Mouse (Mus musculus) embryo, embryonic 11 days (tissue): Measurements from ENCODE around the gene Slc35f1.
"Not testable (repeated sequence)": the region's sequence is repeated elsewhere in the genome, so short reads cannot be mapped to it uniquely, and the experiment has no call there.

Experiments
- DNase-seq: peaks from one replicate; pipeline ENCODE4 v3.0.0-alpha.2; 2015

The Slc35f1 gene

DNA sequence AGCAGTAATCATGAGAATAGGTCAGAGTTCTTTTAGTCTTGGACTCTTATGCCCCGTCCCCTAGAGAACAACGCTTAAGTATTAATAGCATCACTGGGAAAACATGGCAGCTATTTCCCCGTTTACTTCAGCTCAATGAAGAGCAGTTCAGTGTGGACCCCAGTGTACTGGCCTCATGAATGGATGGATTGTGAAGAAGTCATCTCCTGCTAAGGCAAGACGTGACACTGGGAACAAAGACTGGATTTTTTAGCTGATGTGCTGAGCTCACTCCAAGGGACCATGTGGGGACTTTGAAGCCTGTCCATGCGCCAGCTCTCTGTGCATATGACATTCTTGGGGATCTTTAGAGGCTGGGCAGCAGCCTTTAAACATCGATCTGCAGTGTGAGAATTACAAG is 101.2 kb downstream of the Slc35f1 start:
- DNase-seq: no peak

DNA sequence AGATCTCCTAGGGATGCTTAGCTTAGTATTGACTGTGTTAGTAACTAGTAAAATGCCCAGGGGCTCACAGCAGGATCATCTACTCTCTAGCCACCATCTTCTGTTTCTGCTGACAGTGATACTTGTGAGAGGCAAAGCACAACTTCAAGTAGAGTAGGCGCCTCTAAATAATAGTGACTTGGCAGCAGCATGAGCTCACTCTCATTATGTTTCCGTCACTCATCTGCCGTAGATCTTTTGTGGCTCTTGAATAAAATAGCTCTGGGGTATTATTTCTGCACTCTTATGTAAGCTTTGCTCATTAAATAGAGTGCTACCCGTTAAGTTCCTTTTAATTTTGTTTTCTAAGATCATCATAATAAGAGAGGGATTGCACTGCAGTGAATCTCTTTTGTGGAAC is 107.1 kb downstream of the Slc35f1 start:
- DNase-seq: no peak

DNA sequence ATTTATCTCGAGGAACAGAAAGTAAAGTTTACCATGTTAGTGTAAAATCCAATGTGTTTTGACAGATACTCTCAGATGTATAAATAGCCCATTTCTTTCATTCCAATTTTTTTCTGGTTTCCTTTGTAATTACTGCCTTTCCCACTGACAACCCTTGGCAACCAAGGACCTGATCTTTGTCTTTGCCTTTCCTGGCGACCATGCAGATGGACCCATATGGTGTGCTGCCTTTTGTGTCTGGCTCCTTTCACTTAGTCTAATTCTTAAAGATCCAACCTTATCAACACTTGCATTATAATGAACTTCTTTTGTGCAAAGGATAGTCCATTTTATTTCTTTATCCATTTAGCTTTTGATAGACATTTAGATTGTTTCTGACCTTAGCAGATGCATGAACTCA is 117.5 kb downstream of the Slc35f1 start:
- DNase-seq: no peak

DNA sequence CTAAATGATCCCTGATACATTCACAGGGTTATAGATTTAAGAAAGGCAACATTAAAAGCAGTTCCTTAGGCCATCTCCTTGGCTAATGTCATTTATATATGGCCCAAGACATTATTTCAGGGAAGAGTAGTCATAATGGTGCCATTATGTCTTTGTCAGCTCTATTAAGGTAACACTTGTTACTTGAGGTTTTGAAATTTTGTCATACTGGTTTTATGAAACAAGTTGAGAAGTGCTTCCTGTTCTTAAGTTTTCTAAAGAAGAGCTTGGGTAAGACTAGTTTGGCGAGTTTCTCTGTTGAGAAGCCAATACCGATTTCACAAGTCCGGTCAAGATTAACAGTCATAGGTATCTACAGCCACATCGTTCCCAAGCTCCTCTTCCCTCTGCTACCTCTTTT is 122.5 kb downstream of the Slc35f1 start:
- no peak for DNase-seq

DNA sequence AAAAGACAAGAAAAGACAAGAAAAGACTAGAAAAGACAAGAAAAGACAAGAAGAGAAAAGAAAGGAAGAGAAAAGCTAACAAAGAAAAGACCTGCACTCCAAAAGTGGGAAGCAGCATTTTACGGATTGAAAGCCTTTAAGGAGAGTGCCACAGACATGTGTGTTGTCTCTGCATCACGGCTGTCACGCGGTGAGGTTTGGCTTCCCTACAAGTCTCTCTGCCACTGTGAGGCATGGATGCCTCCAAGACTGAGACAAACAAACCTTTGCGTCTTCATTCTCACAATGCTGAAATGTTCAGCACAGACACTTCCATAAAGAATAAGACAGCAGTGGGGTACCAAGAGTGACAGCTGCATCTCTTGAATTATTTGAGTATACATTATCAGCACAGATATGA is 124.0 kb downstream of the Slc35f1 start:
- DNase-seq: no peak

DNA sequence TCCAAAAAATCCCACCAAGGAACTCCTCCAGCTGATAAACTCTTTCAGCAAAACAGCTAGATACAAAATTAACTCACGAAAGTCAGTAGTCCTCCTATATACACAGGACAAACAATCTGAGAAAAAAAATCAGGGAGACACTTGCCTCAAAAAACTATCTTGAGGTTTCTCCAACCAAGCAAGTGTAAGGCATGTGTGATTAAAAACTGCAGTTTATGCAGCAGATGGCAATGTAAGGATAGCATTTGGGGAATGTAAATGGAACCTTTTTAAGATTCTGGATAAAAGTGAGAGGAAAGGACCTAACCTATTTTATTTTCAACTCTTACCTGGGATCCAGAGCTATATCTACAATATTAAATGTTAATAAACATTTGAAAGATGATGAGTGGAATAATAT is 129.3 kb downstream of the Slc35f1 start:
- no peak for DNase-seq

DNA sequence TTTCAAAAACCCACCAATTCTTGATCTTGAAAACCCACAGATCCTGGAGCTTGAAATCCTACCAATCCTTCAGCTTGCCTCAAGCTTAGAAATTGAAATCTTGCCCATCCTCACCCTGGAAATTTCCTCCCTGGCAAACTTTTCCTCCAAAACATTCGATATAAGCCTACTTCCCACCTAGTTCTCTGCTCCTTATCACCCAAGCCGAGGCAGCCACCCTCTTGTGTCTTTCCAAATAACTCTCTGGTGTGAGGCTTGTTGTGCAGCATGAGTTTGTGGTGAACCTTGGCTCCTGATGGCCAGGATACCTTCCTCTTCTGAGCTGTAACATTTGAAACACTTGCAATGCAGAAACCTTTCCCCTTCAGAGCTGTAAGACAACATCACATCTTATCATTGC is 132.6 kb downstream of the Slc35f1 start:
- DNase-seq: no peak

DNA sequence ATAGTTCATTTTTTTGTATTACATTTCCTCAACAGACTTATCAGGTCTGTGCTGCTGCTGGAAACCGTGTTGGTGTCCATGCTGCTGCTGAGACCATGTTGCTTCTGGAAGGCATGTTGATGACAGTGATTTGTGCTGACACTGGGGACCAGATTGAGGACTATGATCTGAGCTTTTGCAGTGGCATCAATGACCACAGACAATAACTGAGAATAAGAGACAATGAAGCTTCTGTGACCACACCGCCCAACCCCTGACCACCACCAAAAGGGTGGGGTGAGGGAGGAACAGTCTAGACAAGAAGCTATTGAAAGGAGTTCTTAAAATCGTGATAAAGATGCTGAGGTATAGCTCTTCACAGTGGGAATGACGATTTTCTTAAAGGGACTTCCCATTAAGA is 135.4 kb downstream of the Slc35f1 start:
- no peak for DNase-seq

DNA sequence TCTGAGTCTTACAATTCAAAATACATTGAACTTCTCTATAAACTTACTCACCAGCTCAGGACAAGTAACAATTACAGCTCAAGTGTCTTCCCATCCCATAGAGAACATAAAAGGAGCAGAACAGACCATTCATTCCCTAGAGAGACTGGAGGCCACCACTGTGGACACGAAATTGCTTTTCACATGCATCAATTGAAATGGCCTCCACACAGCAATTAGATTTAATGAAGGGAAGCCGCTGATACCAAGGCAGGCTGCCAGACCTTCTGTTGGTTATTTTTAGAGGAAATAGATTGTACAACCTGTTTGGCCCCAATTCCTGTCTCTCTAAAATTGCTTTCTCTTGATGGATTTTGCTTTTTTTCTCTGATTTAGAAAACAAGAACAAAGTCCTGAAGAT is 150.5 kb downstream of the Slc35f1 start:
- DNase-seq: no peak

DNA sequence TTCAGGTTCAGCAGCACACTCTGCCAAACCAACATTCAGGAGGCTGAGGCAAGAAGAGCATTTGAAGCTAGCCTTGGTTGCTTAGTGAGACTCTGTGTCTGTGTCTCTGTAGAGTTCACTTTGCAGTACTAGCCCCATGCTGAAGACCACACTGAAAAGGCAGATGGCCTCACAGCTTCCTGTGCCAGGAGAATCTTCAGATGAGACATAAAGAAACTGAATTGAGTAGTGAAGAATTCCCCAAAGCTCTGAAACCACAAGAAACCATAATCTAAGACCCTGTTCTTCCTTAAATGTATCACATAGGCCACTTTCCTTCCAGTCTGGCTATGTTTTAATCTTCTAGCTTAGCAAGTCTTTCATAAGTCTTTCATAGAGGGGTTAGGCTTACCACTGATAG is 161.7 kb downstream of the Slc35f1 start:
- no peak for DNase-seq

DNA sequence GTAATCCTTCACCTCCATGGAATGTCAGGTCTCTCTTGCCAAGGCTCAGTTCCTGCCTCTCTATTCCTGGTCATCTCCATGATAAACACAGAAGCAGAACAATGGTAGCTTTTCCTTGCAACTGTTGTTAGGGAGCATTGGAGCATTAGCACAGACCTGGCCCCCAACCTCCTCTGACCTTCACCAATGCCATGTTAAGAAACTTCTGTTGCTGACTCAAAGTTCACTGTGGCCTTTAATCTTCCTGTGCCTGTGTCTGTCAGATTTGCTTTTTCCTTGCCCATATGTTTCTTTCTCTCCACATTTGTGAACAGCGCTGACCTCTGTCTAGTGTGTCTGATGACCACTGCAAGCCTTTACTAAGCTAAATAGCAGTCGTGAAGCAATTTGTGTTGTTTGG is 170.5 kb downstream of the Slc35f1 start:
- no peak for DNase-seq

DNA sequence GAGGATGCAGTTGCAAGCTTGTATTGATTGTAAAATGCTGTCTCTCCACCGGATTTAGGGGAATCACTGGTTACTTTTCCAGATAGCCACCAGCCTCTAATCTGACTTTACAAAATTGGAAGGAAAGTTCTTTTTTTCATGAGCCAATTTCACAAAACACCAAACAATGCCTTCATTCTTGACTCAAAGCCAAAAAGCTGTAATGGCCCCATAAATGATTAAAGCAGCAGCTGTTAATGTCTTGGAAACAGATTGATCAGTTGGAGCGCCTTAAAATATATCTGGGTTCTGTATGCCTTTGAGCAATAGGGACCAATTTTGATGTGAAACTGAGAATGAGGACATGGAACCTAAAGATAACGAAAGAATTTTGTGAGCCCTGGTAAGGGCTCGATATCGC is 174.6 kb downstream of the Slc35f1 start:
- DNase-seq: no peak

DNA sequence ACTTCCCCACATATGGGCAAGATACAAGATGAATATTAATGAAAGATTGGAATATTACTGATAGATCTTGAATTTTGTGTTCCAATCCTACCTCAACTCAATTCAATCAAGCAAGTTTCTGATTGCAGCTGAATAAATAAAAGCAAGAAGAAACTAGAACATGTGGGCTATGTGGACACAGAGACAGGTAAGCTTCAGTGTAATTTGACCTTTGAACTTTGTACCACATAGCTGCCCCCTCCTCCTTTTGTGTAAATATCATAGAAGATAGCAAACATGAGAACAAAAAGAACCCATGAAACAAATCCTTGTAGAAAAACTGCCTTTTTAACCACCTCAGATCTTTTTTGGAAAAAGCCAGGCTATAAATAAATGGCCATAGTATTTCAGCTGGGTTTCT is 180.8 kb downstream of the Slc35f1 start:
- DNase-seq: no peak

DNA sequence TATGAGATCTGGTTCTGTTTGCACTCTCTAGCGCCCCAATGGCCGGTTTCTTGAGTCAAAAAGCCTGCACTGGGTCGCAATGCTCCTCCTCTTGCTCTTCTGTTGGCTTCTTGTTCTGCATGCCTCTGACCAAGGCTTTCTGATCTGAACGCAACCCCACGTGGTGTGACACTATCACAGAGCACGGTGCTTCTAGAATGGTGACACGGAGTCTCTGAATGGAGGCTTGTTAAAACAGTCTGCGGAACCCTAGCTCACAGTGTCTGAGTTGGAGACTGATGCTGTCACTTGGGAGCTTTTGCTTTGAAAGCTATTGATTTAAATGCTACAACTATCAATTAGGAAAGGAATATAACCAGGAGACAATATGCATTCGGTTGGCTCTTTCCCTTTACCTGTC is 183.8 kb downstream of the Slc35f1 start:
- peak; percentile 10 for DNase-seq

DNA sequence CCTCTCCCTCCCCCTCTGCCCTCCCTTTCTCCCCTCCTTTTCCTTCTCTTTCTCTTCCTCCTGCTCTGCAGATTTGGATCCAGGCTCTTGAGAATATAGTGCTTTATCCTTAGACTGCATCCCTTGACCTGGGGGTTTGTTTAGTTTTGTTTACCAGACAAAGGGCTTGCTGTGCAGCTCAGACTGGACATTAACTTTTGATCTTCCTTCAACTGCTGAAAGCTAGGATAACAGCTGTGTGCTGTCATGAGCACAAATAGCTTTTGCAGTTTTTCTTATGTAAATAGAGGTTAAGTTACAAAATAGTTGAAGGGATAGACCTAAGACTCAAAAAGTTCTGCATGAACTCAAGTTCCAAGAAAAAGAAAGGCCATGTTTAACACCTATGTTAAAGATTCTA is 184.4 kb downstream of the Slc35f1 start:
- peak; percentile 16 for DNase-seq

DNA sequence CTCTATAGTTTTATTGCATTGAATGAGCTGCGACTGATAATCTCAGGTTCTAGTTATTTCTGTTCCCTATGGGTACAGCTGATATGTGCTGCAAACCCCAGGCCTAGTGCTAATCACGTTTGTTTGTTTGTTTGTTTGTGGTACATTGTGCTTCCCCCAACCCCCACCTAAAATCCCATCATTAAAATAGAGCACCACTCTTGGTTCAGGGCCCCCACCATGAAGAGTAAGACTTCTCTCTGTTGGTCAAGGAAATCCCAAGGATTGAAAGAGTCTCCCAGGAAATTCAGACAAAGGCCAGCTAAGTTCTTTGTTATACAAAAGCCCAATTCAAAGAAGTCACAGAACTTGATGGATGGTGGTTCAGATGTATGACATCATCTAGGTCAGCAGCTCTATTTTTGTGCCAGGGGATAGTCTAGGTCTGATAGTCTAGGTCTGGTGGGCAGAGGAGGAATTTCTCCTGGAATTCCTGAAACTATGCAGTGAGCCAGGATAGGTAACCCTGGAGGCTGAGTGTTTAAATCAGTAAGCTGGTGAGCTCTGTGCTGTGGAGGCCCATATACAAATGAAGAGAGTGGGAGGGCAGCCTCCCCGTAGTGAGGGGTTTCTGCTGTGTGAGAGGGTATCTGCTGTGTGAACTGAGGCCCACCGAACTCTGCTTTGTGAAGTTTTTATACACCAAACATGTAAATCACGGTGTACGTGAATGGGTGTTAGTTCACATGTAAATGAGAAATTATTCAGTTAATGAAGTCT is 187.1 kb downstream of the Slc35f1 start:
- peak; percentile 29 for DNase-seq

DNA sequence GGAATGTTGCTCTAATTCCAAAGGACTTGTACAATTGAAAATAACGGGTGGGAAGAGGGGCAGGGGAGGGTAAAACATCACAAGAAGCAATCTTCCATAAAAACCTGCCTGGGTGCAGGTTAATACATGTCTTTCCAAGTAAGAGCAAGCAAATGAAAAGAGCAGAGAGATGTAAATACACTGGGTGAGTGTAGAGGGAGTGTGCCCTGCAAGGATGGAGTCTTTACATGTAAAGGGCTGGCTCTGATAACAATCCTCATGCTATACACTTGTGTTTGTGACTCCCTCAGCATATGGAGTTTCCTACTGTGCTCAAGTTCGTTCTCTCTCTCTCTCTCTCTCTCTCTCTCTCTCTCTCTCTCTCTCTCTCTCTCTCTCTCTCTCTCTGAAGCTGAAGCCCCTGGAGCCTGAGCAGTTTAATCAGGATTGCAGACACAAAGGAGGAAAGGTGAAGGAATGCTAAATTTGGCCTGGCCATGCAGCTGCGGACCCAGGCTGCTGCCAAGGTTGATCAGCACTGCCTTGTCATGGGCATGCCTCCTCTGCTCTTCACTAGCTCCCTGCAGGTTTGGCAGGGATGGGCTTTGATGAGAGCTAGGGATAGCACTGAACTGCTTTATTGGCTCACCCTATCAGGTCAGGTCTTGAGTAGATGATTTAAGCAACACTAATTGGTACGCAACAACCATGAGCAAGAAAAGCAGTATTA is 187.9 kb downstream of the Slc35f1 start:
- DNase-seq: no peak

DNA sequence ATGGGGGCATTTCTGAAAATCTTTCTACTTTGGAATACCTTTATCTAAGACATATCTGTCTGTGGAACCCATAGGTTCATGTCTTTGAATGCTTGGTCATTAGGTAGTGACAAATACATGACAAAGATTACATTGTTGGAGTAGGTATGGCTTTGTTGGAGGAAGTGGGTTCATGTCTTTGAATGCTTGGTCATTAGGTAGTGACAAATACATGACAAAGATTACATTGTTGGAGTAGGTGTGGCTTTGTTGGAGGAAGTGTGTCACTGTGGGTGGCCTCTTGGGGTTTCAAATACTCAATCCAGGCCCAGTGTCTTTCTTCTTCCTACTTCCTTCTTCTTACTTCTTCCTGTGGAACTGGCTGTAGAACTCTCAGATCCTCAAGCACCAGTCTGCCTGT is 206.4 kb downstream of the Slc35f1 start:
- DNase-seq: not testable (repeated sequence)

DNA sequence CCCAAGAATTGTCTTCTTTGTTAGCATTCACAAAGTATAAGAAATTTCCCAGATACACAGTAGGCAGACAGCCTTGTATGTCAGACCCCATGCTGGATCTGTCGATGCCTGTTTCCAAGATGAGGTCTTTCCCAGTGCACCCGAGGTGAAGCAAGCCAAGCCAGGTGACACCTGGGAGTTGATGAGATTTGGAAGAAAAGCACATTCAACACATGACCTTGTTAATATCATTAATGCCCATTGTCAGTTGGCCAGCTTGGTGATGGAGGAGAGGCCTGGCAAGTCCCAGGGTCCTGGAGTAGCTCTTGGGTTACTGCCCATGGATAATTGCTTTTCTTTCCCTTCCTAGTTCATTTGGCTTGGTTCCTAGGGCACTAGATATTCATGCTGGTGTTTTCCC is 214.6 kb downstream of the Slc35f1 start:
- DNase-seq: no peak

DNA sequence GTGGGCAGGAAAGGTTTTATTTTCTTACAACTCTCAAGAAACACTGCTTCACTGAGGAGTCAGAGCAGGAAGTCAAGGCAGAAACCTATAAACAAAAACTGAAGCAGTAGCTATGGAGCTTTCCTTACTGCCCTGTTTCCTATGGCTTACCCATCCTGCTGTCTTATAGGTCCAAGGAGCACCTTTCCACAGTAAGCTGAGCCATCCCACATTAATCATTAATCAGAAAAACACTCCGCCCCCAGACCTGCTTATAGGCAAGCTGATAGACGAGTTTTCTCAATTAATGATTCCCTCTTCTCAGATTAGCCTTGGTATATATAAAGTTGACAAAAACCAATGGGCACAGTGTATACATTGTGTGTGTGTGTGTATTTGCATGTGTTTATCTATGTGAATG is 221.4 kb downstream of the Slc35f1 start:
- no peak for DNase-seq

DNA sequence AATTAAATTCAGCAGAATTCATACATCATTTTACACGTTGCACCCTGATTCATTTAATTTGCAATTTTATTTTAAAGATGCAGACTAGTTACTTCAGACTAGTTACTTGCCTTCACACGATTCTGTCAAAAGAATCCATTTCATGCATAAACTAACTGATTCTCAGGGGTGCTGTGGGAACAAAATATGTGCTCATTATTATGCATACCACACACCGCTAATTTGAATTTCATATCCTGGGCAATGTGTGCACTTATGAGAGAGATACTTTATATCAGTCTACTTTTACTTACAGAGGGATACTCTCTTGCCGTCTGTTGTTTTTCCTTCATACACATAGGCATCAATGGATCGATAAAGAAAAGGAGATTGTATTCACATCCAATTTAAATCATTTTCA is 228.4 kb downstream of the Slc35f1 start:
- DNase-seq: no peak

DNA sequence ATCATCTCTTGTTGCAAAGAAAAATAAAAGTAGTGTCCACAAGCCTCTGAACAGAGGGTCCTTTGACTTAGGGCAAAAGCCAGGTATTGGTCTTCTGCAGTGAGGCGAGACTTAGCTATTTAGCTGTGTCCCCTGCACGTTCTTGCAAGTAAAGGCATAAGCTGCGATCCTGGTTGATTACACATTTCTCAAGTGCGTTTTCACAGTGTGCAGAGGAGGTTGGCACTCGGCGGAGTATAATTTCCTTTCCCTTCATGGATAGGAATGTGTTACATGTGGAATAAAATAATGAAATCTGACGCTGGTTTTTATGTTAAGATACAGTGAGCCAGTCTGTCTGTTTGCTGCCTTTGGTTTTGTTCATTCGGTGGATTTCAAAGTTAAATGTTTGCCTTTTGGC is 232.8 kb downstream of the Slc35f1 start:
- no peak for DNase-seq

DNA sequence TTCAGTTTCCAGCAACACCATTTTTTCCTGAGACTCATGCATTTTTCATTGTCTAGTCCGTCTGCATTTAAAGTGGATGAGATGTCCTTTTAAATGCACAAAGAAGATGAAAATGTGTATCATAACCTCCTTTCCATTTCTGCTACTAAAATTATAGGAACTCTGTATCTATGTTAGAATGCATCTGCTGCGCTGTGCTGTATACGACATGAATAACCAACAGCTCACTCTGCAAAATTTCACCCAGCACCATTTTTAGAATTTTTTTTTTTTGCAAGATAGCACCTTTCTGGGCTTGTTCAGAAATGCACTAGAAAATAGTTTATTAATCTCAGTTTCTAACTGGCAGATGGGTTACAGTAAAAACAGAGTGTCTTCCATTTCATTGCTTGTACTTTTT is 236.0 kb downstream of the Slc35f1 start:
- no peak for DNase-seq

DNA sequence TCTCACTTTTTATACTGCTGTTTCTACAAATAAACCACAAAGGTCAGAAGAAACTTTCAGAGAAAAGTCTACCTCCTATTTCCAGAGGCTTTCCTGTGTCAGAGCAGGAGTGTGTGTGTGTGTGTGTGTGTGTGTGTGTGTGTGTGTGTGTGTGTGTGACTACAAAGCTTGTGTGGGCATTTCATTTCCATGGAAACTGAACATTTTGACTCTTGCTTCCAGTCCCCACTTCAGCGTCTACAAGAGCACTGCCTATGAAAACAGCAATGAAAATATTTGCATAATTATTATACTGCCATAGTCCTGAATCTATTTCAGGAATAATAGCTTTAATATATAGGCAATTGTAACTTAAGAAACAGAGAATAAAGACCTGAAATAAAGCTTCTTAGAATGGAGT is 241.8 kb downstream of the Slc35f1 start:
- no peak for DNase-seq

DNA sequence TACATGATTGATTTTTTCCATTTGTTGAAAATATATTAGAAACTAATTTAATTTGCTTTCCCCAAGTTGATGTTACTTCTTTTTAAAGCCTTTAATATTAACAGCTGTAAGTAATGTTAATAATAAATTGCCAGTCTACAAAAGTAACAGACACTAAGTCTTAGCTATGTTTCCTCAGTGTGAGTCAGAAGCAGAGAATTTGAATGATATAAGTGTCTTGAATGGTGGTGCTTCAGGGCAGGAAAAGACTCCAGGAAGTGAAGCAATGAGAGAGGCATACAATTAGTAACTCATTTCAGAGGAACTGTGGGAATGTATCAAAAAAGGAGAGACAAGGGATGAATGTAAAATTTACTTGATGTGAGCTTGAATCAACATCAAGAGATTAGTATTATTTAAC is 244.3 kb downstream of the Slc35f1 start:
- DNase-seq: no peak
